Mouse (Mus musculus) liver, postnatal 0 days (tissue): ENCODE measurements at regions not wholly inside any gene's neighbourhood (a gene's known extent, or its start where the extent isn't known, plus 50 kb on each side); places are given as distances from the start of the nearest gene placed in this dataset.
"Not testable (repeated sequence)": the region's sequence is repeated elsewhere in the genome, so short reads cannot be mapped to it uniquely, and the experiment has no call there.

Experiments
- ATAC-seq: fragments of 200-750 bp; cut with Nextera tagmentation; 2 replicates; pipeline ENCODE4 v1.8.0; 2017; ENCODE audit warnings: mild to moderate bottlenecking, moderate library complexity
- DNase-seq: peaks from one replicate; pipeline ENCODE4 v3.0.0-alpha.2; 2016
- H3K27ac ChIP-seq: fragments of 300-500 bp; sonication (generic); 2 replicates; pipeline ENCODE4 v1.5.1; 2014; ENCODE audit warnings: antibody characterized with exemption, moderate library complexity, mild to moderate bottlenecking, low read depth
- H3K27me3 ChIP-seq: fragments of 300-500 bp; sonication (generic); 2 replicates; pipeline ENCODE4 v1.6.1; 2014; ENCODE audit warnings: low read length, control low read depth, mixed read lengths; ENCODE audit not compliant: insufficient read depth
- H3K36me3 ChIP-seq: fragments of 300-500 bp; sonication (generic); replicated peaks from 2 replicates; pipeline ENCODE4 v1.6.1; 2014; ENCODE audit warnings: mild to moderate bottlenecking, control low read depth, low read length, moderate library complexity, mixed read lengths; ENCODE audit not compliant: insufficient read depth
- H3K4me1 ChIP-seq: fragments of 300-500 bp; sonication (generic); 2 replicates; pipeline ENCODE4 v1.6.1; 2014; ENCODE audit warnings: antibody characterized with exemption, mild to moderate bottlenecking, control low read depth; ENCODE audit not compliant: insufficient read depth
- H3K4me2 ChIP-seq: fragments of 300-500 bp; sonication (generic); 2 replicates; pipeline ENCODE4 v1.6.1; 2014; ENCODE audit warnings: low read depth, mild to moderate bottlenecking, low read length, moderate library complexity, mixed read lengths
- H3K4me3 ChIP-seq: fragments of 300-500 bp; sonication (generic); 2 replicates; pipeline ENCODE4 v1.5.1; 2014; ENCODE audit warnings: low read depth, low read length
- H3K9ac ChIP-seq: fragments of 300-500 bp; sonication (generic); replicated peaks from 2 replicates; pipeline ENCODE4 v1.6.1; 2014; ENCODE audit warnings: mild to moderate bottlenecking, moderate library complexity
- H3K9me3 ChIP-seq: fragments of 300-500 bp; sonication (generic); 2 replicates; pipeline ENCODE4 v1.6.1; 2016; ENCODE audit warnings: mild to moderate bottlenecking, control low read depth, low read length, mixed read lengths
- CTCF ChIP-seq: sonication (generic); IDR thresholded peaks from 2 replicates; pipeline ENCODE4 v1.5.1; 2016; ENCODE audit warnings: antibody characterized with exemption, low read depth
- EP300 ChIP-seq: IDR thresholded peaks from 2 replicates; pipeline ENCODE4 v1.6.1; 2016; ENCODE audit warnings: antibody characterized with exemption, low read depth, mild to moderate bottlenecking
- WGBS: fragments of 180-500 bp; shearing (Covaris S2); extraction: QIAGEN DNeasy Blood & Tissue Kit; methylation state at CpG from one replicate; pipeline ENCODE4 v1.1.7; 2014; ENCODE audit not compliant: insufficient replicate concordance; 5-methylcytosine and 5-hydroxymethylcytosine counted together

DNA sequence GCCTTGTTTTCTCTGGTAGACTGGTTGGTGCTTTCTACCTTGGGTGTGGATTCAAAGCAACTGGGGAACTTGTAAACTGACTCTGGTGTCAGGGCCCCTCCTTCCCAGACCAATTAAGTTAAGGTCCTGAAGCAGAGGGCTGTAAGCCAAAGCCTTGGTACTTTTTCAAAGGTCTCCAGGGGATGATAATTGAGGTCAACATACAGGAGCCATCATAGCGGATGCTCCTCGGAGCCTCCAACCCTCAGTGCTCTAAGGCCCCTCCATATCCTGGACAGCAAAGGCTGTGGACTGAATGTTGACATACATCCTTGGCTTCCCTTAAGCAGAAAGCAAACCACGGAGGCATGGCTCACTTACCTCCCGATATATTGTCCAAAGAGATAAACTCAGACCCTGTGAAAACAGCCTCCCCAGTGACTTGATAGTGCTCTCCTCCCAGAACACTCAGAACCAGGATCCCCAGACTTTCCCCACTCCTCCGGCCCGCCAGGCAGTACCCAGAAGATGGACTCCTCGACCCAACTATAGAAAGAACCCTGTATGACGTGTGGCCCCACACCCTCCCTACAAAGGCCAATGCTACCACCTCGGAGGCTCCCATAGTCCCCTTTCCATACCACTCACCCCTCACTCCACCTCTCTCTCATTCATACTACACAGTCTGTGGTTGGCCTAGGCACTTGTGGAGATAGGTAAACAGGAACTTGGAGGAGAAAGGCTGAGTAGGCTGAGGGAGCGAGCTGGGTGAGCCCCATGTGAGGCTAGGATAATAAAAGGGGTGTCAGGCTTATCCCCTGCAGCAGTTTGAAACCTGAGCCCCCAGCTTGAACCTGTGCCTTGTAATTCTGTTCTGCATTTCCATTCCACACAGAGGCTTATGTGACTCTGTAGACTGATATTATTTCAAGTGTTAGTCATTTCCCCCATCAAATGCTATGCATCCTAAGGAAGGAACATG lies 118.8 kb upstream of the Arid1b start:
- Histone ChIP-seq H3K4me2 (no peak overlapping the region), H3K4me1 (no peaks in the 10 kb centered on the region), H3K9ac (no peak overlapping the region), H3K9me3 (no peaks in the 10 kb centered on the region), H3K27me3 (no peaks in the 10 kb centered on the region), H3K27ac (no peak overlapping the region), H3K36me3 (no peaks in the 10 kb centered on the region), H3K4me3 (no peak overlapping the region)
- ATAC-seq (no peak), DNase-seq (no peak)
- WGBS = 66% methylated on average over 10 of the region's 10 CpGs
- TF ChIP-seq CTCF (no peak), EP300 (no peak)

GRCm38 (mm10) chr17:4876431-4876830 lies 117.7 kb upstream of the Arid1b start:
- no peaks in the 10 kb centered on the region for H3K4me1 ChIP-seq
- DNase-seq (no peak), ATAC-seq (no peak)
- TF ChIP-seq CTCF (no peak), EP300 (no peak)
- H3K36me3 ChIP-seq = no peaks in the 10 kb centered on the region
- H3K4me2 ChIP-seq = no peak overlapping the region
- H3K9ac ChIP-seq = no peak overlapping the region
- 76% methylated on average over 4 of the region's 4 CpGs for WGBS
- H3K27me3 ChIP-seq = no peaks in the 10 kb centered on the region
- H3K4me3 ChIP-seq = no peak overlapping the region
- H3K9me3 ChIP-seq = no peaks in the 10 kb centered on the region
- H3K27ac ChIP-seq = no peak overlapping the region

GRCm38 (mm10) chr17:4881473-4881872 lies 112.7 kb upstream of the Arid1b start:
- Histone ChIP-seq H3K4me3 (no peak overlapping the region), H3K4me2 (no peak overlapping the region), H3K36me3 (no peaks in the 10 kb centered on the region), H3K27me3 (no peaks in the 10 kb centered on the region), H3K4me1 (no peaks in the 10 kb centered on the region), H3K27ac (no peak overlapping the region), H3K9ac (no peak overlapping the region), H3K9me3 (no peaks in the 10 kb centered on the region)
- TF ChIP-seq CTCF = no peak
- no peak for TF ChIP-seq EP300
- ATAC-seq (no peak), DNase-seq (no peak)
- 46% methylated on average over 5 of the region's 5 CpGs for WGBS

GRCm38 (mm10) chr17:4884083-4884482 lies 110.0 kb upstream of the Arid1b start:
- no peak for ATAC-seq
- no peaks in the 10 kb centered on the region for H3K27me3 ChIP-seq
- TF ChIP-seq CTCF (no peak), EP300 (no peak)

DNA sequence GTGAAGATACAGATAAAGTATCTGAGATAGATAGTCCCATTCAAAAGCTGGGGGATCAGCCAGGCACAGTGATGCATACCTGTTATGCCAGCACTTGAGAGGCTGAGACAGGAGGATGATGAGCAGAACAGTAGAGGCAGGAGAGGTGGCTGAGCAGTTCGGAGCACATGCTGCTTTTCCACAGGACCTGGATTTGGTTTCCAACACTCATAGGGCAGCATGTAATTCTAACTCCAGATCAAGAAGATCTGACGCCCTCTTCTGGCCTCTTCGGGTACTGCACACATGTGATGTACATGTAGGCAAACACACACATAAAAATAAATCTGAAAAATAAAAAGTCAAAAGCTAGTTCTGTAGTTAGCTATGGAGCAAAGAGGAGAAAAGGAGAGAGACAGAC lies 109.4 kb upstream of the Arid1b start:
- WGBS = 67% methylated on average over 3 of the region's 3 CpGs
- H3K4me2 ChIP-seq = no peak overlapping the region
- ATAC-seq = no peak
- no peaks in the 10 kb centered on the region for H3K27me3 ChIP-seq
- no peaks in the 10 kb centered on the region for H3K9me3 ChIP-seq
- peak; percentile 48 for TF ChIP-seq CTCF
- no peak for TF ChIP-seq EP300
- no peak overlapping the region for H3K27ac ChIP-seq
- H3K36me3 ChIP-seq = no peaks in the 10 kb centered on the region
- no peaks in the 10 kb centered on the region for H3K4me1 ChIP-seq
- H3K9ac ChIP-seq = no peak overlapping the region
- DNase-seq = peak; percentile 25
- H3K4me3 ChIP-seq = no peak overlapping the region

More at GRCm38 (mm10) chr17:4884083-4884482, 110.0 kb upstream of the Arid1b start:
- Histone ChIP-seq H3K9me3 (no peaks in the 10 kb centered on the region), H3K4me1 (no peaks in the 10 kb centered on the region), H3K4me3 (no peak overlapping the region), H3K4me2 (no peak overlapping the region), H3K9ac (no peak overlapping the region), H3K36me3 (no peaks in the 10 kb centered on the region), H3K27ac (no peak overlapping the region)
- DNase-seq = no peak
- WGBS = 52% methylated on average over 2 of the region's 2 CpGs

- not testable (repeated sequence) for H3K9me3 ChIP-seq, H3K4me2 ChIP-seq, H3K4me1 ChIP-seq, DNase-seq, H3K36me3 ChIP-seq, H3K27me3 ChIP-seq, H3K27ac ChIP-seq, ATAC-seq, H3K4me3 ChIP-seq, H3K9ac ChIP-seq
- WGBS = 80% methylated on average over 12 of the region's 12 CpGs
Measured at GRCm38 (mm10) chr17:4887331-4887730, 106.8 kb upstream of the Arid1b start.
